Mouse (Mus musculus): ENCODE results near the gene Gm17387.
"Not testable (repeated sequence)": the region's sequence is repeated elsewhere in the genome, so short reads cannot be mapped to it uniquely, and the experiment has no call there.

The Gm17387 gene

GRCm38 (mm10) chr7:141016707-141017697 lies 11.9 kb upstream of the Gm17387 start:
- no peak for DNase-seq

DNA sequence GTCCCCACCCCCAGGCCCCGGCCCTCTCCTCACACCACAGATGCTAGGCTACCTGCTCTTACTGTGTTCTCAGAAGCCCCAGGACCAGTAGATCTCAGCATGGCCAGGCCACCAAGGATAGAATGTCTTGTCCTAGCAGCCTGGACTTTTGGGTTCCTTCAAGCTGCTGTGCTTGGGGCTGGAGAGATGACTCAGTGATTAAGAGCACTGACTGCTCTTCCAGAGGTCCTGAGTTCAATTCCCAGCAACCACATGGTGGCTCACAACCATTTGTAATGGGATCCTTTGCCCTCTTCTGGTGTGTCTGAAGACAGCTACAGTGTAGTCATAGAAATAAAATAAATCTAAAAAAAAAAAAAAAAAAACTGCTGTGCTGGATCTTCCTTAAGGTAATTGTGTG lies 11.1 kb upstream of the Gm17387 start, which contains the start of gene Ifitm6:
Gene Ifitm6, minus strand, starts transcription at position 101 of the 400 bp plus-strand sequence.
- DNase-seq, result not testable (repeated sequence)

GRCm38 (mm10) chr7:141019028-141019427 lies 9.9 kb upstream of the Gm17387 start:
- DNase-seq, result no peak

- DNase-seq, result no peak
Measured at GRCm38 (mm10) chr7:141021489-141022449, 7.2 kb upstream of the Gm17387 start.

DNA sequence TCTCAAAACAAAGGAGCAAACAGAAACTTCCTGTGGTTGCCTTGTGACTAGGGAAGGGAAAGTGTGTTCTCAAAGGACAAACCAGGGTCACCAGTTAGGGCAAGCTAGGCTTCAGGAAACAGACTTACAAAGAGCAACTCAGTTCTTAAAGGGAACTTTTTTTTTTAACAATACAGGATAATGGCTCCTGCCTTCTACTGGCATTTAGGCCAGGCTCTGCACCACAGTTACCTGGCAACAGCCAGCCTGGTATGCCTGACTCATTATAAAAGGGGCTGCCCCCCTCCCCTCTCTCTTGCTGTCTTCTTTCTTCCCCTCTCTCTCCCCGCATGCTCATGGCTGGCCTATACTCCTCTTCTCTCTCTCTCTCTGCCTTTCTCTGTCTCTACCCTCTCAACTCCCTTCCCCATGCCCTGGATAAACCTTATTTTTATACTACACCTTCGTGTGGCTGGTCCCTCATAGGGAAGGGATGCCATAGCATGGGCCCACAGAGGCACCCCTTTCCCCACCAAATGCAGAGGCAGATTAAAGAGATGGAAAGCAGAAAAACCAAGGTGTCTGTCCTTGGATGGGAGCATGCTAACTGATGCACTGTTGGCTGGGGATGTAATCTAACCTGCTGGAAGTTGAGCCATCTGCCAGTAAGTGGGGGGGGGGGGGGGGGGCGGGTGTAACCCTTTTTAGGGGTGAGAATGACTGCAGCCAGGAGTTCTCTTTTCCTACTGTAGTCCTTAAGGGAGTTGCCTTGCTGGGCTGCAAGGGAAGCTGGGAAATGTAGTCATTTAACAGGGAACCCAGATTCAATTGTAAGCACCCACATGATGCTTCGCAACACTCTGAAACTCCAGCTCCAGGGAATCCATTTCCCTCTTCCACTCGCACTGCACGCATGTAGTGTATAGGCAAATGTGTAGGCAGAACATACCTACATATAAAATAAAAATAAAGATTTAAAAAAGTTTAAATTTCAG lies 3.8 kb upstream of the Gm17387 start:
- no peak for DNase-seq

DNA sequence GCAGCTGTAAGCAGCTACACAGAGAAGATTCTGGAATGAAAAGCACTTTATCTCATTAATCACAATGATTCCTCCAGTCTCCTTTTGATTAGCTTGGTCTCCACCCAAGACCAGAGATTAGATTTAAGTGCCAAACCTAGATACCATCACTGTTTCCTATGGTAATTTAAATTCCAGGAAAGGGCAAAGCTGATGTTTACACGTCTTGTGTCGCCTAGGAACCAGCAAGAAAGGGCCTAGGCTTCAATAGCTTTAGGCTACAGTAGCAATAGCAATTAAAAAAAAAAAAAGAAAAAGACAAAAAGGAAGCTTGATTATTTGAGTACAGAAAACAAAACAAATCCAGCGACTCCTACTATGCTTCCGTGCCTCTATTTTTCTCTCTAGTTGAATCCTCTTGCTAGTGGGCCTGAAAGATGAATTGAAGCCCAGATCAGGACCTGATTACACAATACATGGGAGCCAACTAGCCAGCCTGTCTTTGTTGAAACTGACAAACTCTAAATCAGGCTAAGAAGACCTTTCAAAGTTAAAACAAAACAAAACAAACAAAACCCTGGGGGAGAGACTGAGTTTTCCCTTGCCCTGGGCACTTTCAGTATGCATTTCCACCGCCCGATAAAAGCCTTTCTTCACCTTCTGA lies 2.7 kb upstream of the Gm17387 start:
- no peak for DNase-seq

DNA sequence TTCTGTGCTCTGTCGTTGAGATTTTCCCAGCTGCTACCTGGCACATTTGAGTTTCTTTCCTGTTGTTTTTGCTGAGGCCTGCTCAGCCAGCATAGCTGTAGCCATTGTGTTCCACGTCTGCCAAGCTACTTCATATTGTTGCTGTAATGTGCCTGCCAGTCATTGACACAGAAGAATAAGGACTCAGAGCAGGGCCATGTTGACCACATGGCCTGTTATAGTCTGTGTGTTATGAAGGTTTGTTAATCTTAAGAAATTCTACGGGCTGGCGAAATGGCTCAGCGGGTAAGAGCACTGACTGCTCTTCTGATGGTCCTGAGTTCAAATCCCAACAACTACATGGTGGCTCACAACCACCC lies 2.2 kb upstream of the Gm17387 start:
- no peak for DNase-seq

DNA sequence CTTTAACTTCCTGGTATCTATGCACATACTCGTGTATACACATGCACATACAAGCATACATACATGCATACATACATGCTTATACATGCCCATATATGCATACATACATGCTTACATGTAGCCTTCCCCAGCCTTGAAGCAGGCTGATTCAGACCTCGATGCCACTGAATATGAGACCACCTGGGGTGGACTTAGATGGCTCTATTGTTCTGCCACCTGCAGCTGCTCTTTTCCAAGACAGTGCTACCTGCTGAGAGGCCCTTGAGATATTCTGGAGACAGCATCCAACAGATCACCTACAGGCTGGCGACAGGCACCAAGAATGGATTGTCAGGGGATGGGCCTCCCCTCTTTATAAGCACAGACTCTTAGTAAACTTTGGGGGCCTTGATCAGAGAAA lies 1.5 kb downstream of the Gm17387 start:
- DNase-seq, result no peak

- no peak for DNase-seq
Measured at GRCm38 (mm10) chr7:141032458-141033167, 3.7 kb downstream of the Gm17387 start.

DNA sequence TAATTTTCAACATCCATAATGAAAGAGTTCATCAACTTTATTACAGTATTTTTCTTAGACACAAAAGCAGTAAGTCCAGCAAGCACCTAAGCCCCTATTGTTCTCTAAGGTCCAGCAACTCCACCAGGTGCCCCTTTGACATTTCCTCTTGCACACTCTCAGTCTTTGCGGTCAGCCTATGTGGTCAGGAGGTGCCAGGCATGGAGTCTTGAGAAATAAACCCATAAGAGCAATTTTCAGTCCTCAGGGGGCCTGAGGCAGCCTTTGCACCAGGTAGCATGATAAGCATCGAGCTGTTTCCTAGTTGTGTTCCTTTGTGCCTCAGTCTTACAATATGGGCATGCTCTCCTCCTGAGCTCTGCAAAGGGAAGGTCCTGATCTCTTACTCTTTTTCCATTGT lies 7.7 kb downstream of the Gm17387 start:
- DNase-seq, result not testable (repeated sequence)

DNA sequence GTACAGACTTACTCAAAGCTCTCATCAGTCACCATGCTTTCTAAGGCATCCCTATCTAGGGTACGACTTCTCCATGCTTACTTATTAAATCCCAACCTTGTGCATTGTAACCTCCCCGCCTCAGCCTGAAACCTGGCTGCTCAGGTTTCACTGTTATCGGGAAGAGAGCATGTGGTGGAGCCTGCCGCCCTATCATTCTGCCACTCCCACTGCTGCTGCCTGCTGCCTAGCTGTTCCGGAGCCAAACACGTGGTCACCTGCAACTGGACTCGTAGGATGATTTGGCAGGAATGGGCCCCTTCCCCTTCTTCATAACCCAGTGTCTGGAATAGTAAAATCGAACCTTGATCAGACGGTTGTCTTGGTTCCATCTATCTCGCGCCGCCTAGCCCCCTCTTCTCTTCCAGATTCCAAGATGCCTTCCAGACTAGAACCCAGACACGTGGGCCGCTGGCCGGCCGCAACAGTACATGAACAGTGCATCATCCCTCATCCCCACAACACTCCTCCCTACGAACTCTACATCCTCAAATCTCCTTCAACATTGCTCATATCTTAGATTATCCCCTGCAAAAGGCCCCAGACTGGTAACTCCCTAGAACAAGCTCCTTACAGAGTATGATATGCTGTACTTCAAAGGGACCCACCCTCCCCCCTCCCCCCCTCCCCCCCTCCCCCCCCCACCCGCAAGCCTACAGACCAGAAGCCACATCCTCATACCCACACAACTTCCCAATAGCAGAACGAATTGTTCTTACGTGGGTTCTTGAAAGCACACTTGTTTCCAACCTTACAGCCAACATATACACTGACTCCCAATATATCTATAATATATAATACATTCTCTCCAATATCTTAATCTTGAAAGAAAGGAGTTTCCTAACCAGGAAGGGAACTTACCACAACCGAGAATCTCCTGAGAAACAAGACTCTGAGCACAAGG lies 9.4 kb downstream of the Gm17387 start:
- DNase-seq, result no peak

- no peak for DNase-seq
Measured at GRCm38 (mm10) chr7:141039386-141040107, 10.6 kb downstream of the Gm17387 start.

- DNase-seq, result no peak
Measured at GRCm38 (mm10) chr7:141040867-141041606, 12.1 kb downstream of the Gm17387 start.

GRCm38 (mm10) chr7:141041661-141042060 lies 12.7 kb downstream of the Gm17387 start:
- DNase-seq, result no peak

- DNase-seq, result no peak
Measured at GRCm38 (mm10) chr7:141042539-141042938, 13.6 kb downstream of the Gm17387 start.

DNA sequence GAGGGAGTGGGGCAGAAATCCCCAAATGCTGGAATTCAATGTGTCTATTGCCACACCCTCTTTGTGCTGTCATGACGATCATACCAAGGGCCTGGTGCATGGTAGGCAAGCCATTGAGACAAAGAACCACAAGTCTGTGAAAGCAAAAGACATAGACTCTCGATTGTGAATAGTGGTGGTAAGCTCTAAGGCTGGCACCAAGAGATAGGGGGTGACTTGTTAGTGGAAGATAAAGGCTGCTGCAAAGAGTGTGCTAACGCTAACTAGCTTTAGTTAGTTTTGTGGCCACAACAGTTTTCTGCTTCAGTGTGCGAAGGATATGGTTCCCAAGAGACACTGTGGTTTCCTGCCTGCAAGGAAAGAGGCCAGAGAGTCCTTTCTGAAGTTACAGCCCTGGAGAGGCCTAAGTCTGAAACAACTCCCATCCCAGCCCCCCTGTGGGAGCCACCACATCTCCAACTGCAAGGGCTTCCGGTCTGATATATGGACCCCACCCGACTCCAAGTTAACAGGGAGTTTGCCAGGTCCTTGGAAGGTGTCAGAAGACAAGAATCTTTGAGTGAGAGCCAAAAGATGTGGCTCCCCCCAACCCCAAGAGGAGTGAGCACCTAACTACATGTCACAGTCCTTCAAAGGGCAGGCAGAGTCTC lies 18.1 kb downstream of the Gm17387 start:
- DNase-seq, result no peak

DNA sequence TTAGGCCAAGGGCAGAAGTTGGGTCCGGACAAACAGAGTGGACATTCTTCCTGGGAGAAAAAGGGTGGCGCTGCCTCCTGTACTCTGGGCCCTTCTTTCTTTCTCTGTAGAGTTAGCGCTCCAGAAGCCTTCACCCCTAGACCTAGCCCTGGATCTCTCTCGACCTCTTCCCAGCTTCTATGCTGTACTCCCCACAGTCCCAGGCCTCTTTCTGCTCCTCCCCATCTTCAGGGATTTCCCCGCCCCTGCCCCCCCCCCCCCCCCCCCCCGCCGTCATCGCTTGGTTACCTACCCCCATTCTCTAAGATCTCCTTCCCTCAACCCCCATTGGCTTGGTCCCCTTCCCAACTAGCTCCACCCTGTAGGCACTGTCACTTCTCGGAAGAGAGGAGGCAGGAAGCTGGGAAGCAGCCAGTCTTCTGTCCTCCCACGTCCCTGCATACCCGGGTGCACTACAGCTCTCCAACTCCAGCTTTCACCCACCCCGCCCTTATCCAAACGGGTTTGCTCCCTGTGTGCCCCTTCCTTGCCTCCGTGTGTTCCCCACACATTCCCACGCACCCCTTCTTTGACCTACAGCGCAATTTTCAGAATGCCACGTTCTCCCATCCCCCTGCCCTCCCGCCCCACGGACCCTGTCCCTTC lies 18.8 kb downstream of the Gm17387 start:
- DNase-seq, result peak; percentile 86
